Comparison of ENCODE assay signal across 20 mouse cellular contexts in genomic region chr16:95189114-95189513, GRCm38 (mm10).
DNase-seq lines count a peak whose midpoint lies in the region; ATAC-seq and TF ChIP-seq lines count a peak whose summit lies in the region.
"Had no signal": no experiment of that assay in that cellular context is flagged by ENCODE, and none has a peak within 500 bp of the region (broad histone marks: within the 10 kb centered on the region; RNA-seq: fewer than 3 reads in every experiment).

No protein-coding gene starts in this region.

- DNase-seq in 3T3-L1 (ENCODE audit: low read depth, low spot score) (peak; percentile 34), R1 (ENCODE audit: low read depth, low spot score) (peak; percentile 36)
- no peak for DNase-seq in layer of hippocampus, postnatal 14 days (ENCODE audit: low spot score in 2 of 2)
- no peak for DNase-seq in left cerebral cortex, postnatal 25 days (ENCODE audit: low spot score in 2 of 2)
- DNase-seq in cerebellum, adult 2 months, result no peak
- DNase-seq: adrenal gland, postnatal 25 days; cerebellum, adult 18-20 months; forebrain, postnatal 0 days; gastrocnemius, adult 2 months; lung, postnatal 14 days; retina, postnatal 1 day; thymus, adult 18-20 months had no signal

- no peak for TF ChIP-seq POLR2A in cerebellum, adult 2 months (IDR thresholded peaks at IDR 0.05; ENCODE audit: borderline replicate concordance, insufficient read depth, low read length)

- H3K4me3 ChIP-seq in C2C12 (ENCODE audit: insufficient read depth, poor library complexity, severe bottlenecking), result no peak overlapping the region
- H3K4me3 ChIP-seq in cerebellum, adult 2 months (replicated peaks; ENCODE audit: insufficient read depth, low read depth, low read length), result no peak overlapping the region
- H3K4me3 ChIP-seq: embryonic facial prominence, embryonic 12.5 days; gastrocnemius, adult 2 months; hindbrain, embryonic 13.5 days; limb, embryonic 13.5 days had no signal

- WGBS in cerebellum, adult 2 months, result 96% methylated on average over 8 of the region's 8 CpGs

- no peaks in the 10 kb centered on the region for H3K27me3 ChIP-seq in C2C12 (ENCODE audit: control insufficient read depth, insufficient read depth, insufficient read length)
- H3K27me3 ChIP-seq in cerebellum, adult 2 months (ENCODE audit: control insufficient read depth, insufficient read depth, low read length), result no peaks in the 10 kb centered on the region
- H3K27me3 ChIP-seq: embryonic facial prominence, embryonic 12.5 days; hindbrain, embryonic 13.5 days had no signal

- 0 out of 2 replicates have a peak, but pooled peaks have one; percentile 12 for ATAC-seq in megakaryocyte, adult 5-6 weeks (ENCODE audit: poor library complexity, severe bottlenecking)
- ATAC-seq: forebrain, postnatal 0 days; intestine, embryonic 16.5 days had no signal

- 0 out of 2 replicates have a peak, but pooled peaks cover 2% of the 10 kb centered on the region for H3K4me1 ChIP-seq in cerebellum, adult 2 months (ENCODE audit: control insufficient read depth, insufficient read depth, low read length)
- H3K4me1 ChIP-seq: embryonic facial prominence, embryonic 12.5 days; hindbrain, embryonic 13.5 days; limb, embryonic 13.5 days had no signal

- no peak for TF ChIP-seq CTCF in C2C12 (IDR thresholded peaks at IDR 0.05; ENCODE audit: control insufficient read depth, insufficient read depth, insufficient read length)
- no peak for TF ChIP-seq CTCF in cerebellum, adult 2 months (IDR thresholded peaks at IDR 0.05; ENCODE audit: borderline replicate concordance, insufficient read depth, low read depth, low read length)

- H3ac ChIP-seq in C2C12 (ENCODE audit: control insufficient read depth, insufficient read length, low read depth), result no peak overlapping the region

- no peaks in the 10 kb centered on the region for H3K36me3 ChIP-seq in C2C12 (ENCODE audit: control insufficient read depth, insufficient read depth)
- H3K36me3 ChIP-seq: embryonic facial prominence, embryonic 12.5 days; hindbrain, embryonic 13.5 days; limb, embryonic 13.5 days had no signal

- H3K27ac ChIP-seq in cerebellum, adult 2 months (ENCODE audit: insufficient read depth, low read length), result no peak overlapping the region
- H3K27ac ChIP-seq: embryonic facial prominence, embryonic 12.5 days; gastrocnemius, adult 2 months; hindbrain, embryonic 13.5 days; kidney, postnatal 0 days; limb, embryonic 13.5 days; liver, embryonic 14.5 days had no signal

- H3K79me3 ChIP-seq in C2C12 (ENCODE audit: low read depth), result no peaks in the 10 kb centered on the region

- intact Hi-C loops in left cerebral cortex, postnatal 25 days (cut with DNase I), result no loop called here

- no peaks in the 10 kb centered on the region for H3K79me2 ChIP-seq in C2C12 (ENCODE audit: control insufficient read depth, insufficient read depth)

TF ChIP-seq in C2C12, 6 proteins besides CTCF, POLR2A, EP300 and RAD21:
- TF ChIP-seq USF1 (IDR thresholded peaks at IDR 0.05; ENCODE audit: low read depth), result peak; percentile 48
- no peak for TF ChIP-seq MYOG (IDR thresholded peaks at IDR 0.05; ENCODE audit: control insufficient read depth, extremely low read depth, insufficient read length)
- TF ChIP-seq MAX (IDR thresholded peaks at IDR 0.05), result no peak
- no peak for TF ChIP-seq MYOD1 (IDR thresholded peaks at IDR 0.05; ENCODE audit: control insufficient read depth, insufficient read length, low read depth)
- TF ChIP-seq FOSL1 (IDR thresholded peaks at IDR 0.05; ENCODE audit: insufficient read depth, low read length, poor library complexity, severe bottlenecking), result no peak
- TF ChIP-seq CEBPB (IDR thresholded peaks at IDR 0.05; ENCODE audit: low read depth), result no peak

Comparison
In these comparisons a context has a peak if more than half of its experiments do, and no peak if none do; other contexts are left out.
1. DNase-seq: peak in 3T3-L1 (single experiment) and R1 (single experiment); none in layer of hippocampus, postnatal 14 days (0 of 2), left cerebral cortex, postnatal 25 days (0 of 2) and cerebellum, adult 2 months (0 of 2).